Mouse (Mus musculus) G1E (cell line): ENCODE data around the gene Aph1a. TPM values are rescaled to one million over a fixed set of nuclear protein-coding genes. Genes with fewer than 3 reads are reported as not detected.

Experiments used
- ATAC-seq: 2 replicates; pipeline ENCODE4 v1.8.0; 2016; ENCODE audit warnings: mild to moderate bottlenecking; ENCODE audit not compliant: insufficient number of reproducible peaks, poor library complexity, low FRiP score, severe bottlenecking; ENCODE audit errors: extremely low read depth
- DNase-seq: peaks from one replicate; pipeline ENCODE4 v3.0.0; 2012; ENCODE audit warnings: low spot score
- H3K27me3 ChIP-seq: 2 replicates; pipeline ENCODE4 v1.6.1; 2012; ENCODE audit warnings: mild to moderate bottlenecking, low read length, inconsistent platforms; ENCODE audit not compliant: insufficient read depth
- H3K36me3 ChIP-seq: replicated peaks from 2 replicates; pipeline ENCODE3; 2012; ENCODE audit warnings: mild to moderate bottlenecking, inconsistent platforms
- H3K4me1 ChIP-seq: 2 replicates; pipeline ENCODE4 v1.6.1; 2012; ENCODE audit warnings: low read depth, low read length, inconsistent platforms, mixed read lengths; ENCODE audit not compliant: insufficient read depth
- H3K4me3 ChIP-seq: 2 replicates; pipeline ENCODE4 v1.5.1; 2012; ENCODE audit warnings: low read depth, mild to moderate bottlenecking, inconsistent platforms, low read length, moderate library complexity, mixed read lengths
- H3K9me3 ChIP-seq: replicated peaks from 2 replicates; pipeline ENCODE4 v1.6.1; 2012; ENCODE audit warnings: inconsistent platforms
- CTCF ChIP-seq: IDR thresholded peaks from 2 replicates; pipeline ENCODE4 v1.5.1; 2012; ENCODE audit warnings: low read depth, low read length, inconsistent platforms, mixed read lengths
- GATA1 ChIP-seq: IDR thresholded peaks from 2 replicates; pipeline ENCODE4 v1.6.1; 2012; ENCODE audit warnings: borderline replicate concordance, low read length, inconsistent platforms, mixed read lengths
- GATA2 ChIP-seq: IDR thresholded peaks from 2 replicates; pipeline ENCODE4 v1.6.1; 2012; ENCODE audit warnings: low read depth, low read length, inconsistent platforms, borderline replicate concordance
- POLR2AphosphoS5 ChIP-seq: IDR thresholded peaks from 2 replicates; pipeline ENCODE4 v1.6.1; 2012; ENCODE audit warnings: low read depth, low read length, inconsistent platforms; ENCODE audit not compliant: insufficient replicate concordance
- TAL1 ChIP-seq: conservative IDR thresholded peaks from 2 replicates; pipeline ENCODE4 v1.6.1; 2012; ENCODE audit warnings: low read depth, low read length, inconsistent platforms, mixed read lengths
- polyA plus RNA-seq: library from polyadenylated mRNA; stranded (reverse); fragments of >175 nt; gene quantifications from 2 replicates; pipeline ENCODE4 v1.2.3, GENCODE M21; 2012
- total RNA-seq, 2 experiments: library from RNA; stranded (forward) in 1 of 2; stranded (reverse) in 1 of 2; fragments of 200-1000 nt in 1 of 2; fragments of >200 nt in 1 of 2; fragmentation: Nextera tagmentation in 1 of 2; gene quantifications; 2 replicates each; pipeline ENCODE4 v1.2.3; 2014 to 2017

The Aph1a gene
- total and polyA plus RNA-seq, 3 experiments = 27.5 to 102 (median 35.0) TPM

GRCm38 (mm10) chr3:95860323-95860722 lies 33.4 kb upstream of the Aph1a start:
- H3K9me3 ChIP-seq = no peaks in the 10 kb centered on the region
- no peak for ATAC-seq
- H3K27me3 ChIP-seq = no peaks in the 10 kb centered on the region
- peaks cover 33% of the 10 kb centered on the region for H3K36me3 ChIP-seq
- no peak for TF ChIP-seq CTCF
- H3K4me1 ChIP-seq = peaks cover 24% of the 10 kb centered on the region
- no peak for DNase-seq
- H3K4me3 ChIP-seq = no peak overlapping the region

DNA sequence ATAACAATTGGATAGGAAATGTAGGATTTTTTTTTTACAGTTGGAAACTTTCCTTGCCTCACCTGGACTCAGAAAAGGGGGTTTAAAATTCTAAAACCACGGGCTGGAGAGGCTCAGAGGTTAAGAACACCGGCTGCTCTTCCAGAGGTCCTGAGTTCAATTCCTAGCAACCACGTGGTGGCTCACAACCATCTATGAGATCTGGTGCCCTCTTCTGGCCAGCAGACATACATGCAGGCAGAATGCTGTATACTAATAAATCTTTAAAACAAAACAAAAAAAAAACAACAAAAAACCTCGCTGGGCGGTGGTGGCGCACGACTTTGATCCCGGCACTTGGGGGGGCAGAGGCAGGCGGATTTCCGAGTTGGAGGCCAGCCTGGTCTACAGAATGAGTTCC lies 32.6 kb upstream of the Aph1a start:
- TF ChIP-seq GATA1 = no peak
- TF ChIP-seq POLR2AphosphoS5 = no peak
- TF ChIP-seq GATA2 = no peak
- 0 out of 2 replicates have a peak, but pooled peaks have one; percentile 30 for TF ChIP-seq CTCF

DNA sequence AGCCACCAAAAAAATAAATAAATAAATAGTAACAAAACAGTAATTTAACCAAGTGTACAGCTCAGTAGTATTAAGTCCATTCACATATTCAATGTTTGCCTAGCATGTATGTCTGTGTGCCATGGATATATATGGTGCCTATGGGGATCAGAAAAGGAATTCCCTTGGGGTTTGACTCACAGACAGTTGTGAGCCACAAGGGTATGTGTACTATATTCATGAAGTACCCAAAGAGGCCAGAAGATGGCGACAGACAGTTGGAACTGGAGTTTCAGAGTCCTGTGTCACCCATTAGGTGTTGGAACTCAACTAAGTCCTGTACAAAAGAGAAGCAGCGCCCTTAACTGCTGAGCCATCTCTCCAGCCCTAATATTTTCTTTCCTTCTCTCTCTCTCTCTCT lies 32.0 kb upstream of the Aph1a start:
- ATAC-seq (no peak), DNase-seq (peak; percentile 39)
- no peaks in the 10 kb centered on the region for H3K9me3 ChIP-seq
- no peak overlapping the region for H3K4me3 ChIP-seq
- peaks cover 23% of the 10 kb centered on the region for H3K4me1 ChIP-seq
- no peaks in the 10 kb centered on the region for H3K27me3 ChIP-seq
- TF ChIP-seq CTCF = peak; percentile 79
- TF ChIP-seq TAL1 = no peak
- H3K36me3 ChIP-seq = peaks cover 47% of the 10 kb centered on the region

More for the DNA sequence above, 32.6 kb upstream of the Aph1a start:
- DNase-seq (no peak), ATAC-seq (no peak)
- Histone ChIP-seq H3K4me1 (peaks cover 26% of the 10 kb centered on the region), H3K9me3 (no peaks in the 10 kb centered on the region), H3K36me3 (peaks cover 41% of the 10 kb centered on the region), H3K27me3 (no peaks in the 10 kb centered on the region), H3K4me3 (no peak overlapping the region)

DNA sequence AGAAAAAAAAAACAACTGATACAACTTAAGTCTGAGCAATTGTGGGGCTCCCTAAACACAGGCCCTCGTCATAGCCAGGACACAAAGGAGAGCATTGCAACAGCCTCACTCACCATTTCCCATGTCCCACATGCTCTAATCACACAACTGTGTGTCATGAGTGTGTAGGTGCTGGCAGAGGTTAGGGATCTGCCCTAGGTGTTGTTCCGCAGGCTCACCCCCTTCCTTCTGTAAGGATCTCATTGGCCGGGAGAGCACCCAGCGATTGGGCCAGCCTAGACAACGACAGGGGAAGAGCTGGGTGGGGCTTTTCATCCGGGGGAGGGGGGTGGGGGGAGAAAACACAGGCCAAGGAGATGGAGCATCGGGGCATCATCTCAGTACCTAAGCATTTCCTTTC lies 30.2 kb upstream of the Aph1a start:
- no peak overlapping the region for H3K4me3 ChIP-seq
- peaks cover 27% of the 10 kb centered on the region for H3K4me1 ChIP-seq
- no peaks in the 10 kb centered on the region for H3K9me3 ChIP-seq
- no peak for ATAC-seq
- H3K27me3 ChIP-seq = no peaks in the 10 kb centered on the region
- DNase-seq = no peak
- TF ChIP-seq TAL1 (no peak), CTCF (no peak), POLR2AphosphoS5 (no peak), GATA2 (no peak), GATA1 (no peak)
- H3K36me3 ChIP-seq = peaks cover 64% of the 10 kb centered on the region

GRCm38 (mm10) chr3:95865050-95865449 lies 28.7 kb upstream of the Aph1a start:
- DNase-seq (no peak), ATAC-seq (no peak)
- Histone ChIP-seq H3K27me3 (no peaks in the 10 kb centered on the region), H3K36me3 (peaks cover 76% of the 10 kb centered on the region), H3K4me3 (no peak overlapping the region), H3K4me1 (peaks cover 41% of the 10 kb centered on the region), H3K9me3 (no peaks in the 10 kb centered on the region)
- TF ChIP-seq GATA1 (no peak), POLR2AphosphoS5 (no peak), TAL1 (no peak), GATA2 (no peak), CTCF (no peak)

GRCm38 (mm10) chr3:95865571-95865970 lies 28.2 kb upstream of the Aph1a start:
- DNase-seq (no peak), ATAC-seq (no peak)
- H3K36me3 ChIP-seq = peaks cover 78% of the 10 kb centered on the region
- no peak overlapping the region for H3K4me3 ChIP-seq
- no peaks in the 10 kb centered on the region for H3K9me3 ChIP-seq
- TF ChIP-seq TAL1 = no peak
- no peak for TF ChIP-seq GATA1
- TF ChIP-seq GATA2 = no peak
- no peak for TF ChIP-seq POLR2AphosphoS5
- TF ChIP-seq CTCF = no peak
- no peaks in the 10 kb centered on the region for H3K27me3 ChIP-seq
- H3K4me1 ChIP-seq = peaks cover 43% of the 10 kb centered on the region

GRCm38 (mm10) chr3:95866071-95866470 lies 27.7 kb upstream of the Aph1a start:
- Histone ChIP-seq H3K36me3 (peaks cover 75% of the 10 kb centered on the region), H3K4me3 (no peak overlapping the region), H3K27me3 (no peaks in the 10 kb centered on the region), H3K4me1 (peaks cover 43% of the 10 kb centered on the region), H3K9me3 (no peaks in the 10 kb centered on the region)
- TF ChIP-seq CTCF = no peak
- TF ChIP-seq TAL1 = no peak
- TF ChIP-seq GATA1 = no peak
- no peak for TF ChIP-seq GATA2
- no peak for TF ChIP-seq POLR2AphosphoS5
- no peak for ATAC-seq
- no peak for DNase-seq
